Comparison of ENCODE assay signal across 7 mouse cellular contexts in the genomic region with DNA sequence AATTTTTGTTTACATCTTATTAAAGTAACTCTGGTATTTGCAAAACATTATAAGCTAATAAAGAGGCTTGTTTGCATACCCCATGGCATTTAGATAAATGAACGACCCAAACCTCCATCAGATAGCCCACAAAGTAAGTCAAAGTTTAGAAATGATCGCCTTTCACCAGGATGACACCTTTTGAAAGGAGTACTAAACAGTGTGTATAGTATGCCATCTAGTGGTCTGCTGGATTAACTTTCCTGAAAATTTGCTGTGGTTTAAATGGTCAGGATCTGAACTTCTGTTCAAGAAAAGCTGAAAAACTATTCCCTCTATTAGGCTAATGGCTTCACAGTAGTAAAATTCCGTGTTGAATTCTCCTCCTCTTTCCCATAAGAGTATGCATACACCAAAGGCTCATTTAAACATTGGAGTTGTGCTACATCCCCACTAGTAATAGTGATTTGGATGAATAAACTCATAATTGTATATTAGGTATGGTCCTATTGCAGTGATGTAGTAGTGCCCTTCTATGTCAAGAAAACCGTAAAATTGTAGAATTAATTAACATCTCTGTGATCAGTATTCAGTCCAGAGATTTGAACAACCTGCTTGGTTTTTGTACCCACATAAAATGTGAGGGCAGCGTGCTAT. TPM values are rescaled to one million over a fixed set of nuclear protein-coding genes. Genes with fewer than 3 reads are reported as not detected.
DNase-seq lines count a peak whose midpoint lies in the region; ATAC-seq and TF ChIP-seq lines count a peak whose summit lies in the region.

No protein-coding gene starts in this region.

- no peak overlapping the region for H3K27ac ChIP-seq in limb, embryonic 13.5 days
- no peak overlapping the region for H3K27ac ChIP-seq in limb, embryonic 10.5 days
- H3K27ac ChIP-seq in forebrain, embryonic 16.5 days (ENCODE audit: low read length): no peak overlapping the region
- H3K27ac ChIP-seq in neural tube, embryonic 15.5 days (replicated peaks): no peak overlapping the region

- no peak for TF ChIP-seq POLR2A in lung, adult 2 months (IDR thresholded peaks at IDR 0.05; ENCODE audit: borderline replicate concordance, extremely low read depth, low read depth, low read length)

- H3K4me3 ChIP-seq in limb, embryonic 13.5 days: no peak overlapping the region
- no peak overlapping the region for H3K4me3 ChIP-seq in limb, embryonic 10.5 days
- no peak overlapping the region for H3K4me3 ChIP-seq in forebrain, embryonic 16.5 days (replicated peaks; ENCODE audit: low read length)
- H3K4me3 ChIP-seq in neural tube, embryonic 15.5 days (replicated peaks): no peak overlapping the region
- no peak overlapping the region for H3K4me3 ChIP-seq in lung, adult 2 months (replicated peaks; ENCODE audit: extremely low read depth, low read depth, low read length)

- H3K4me1 ChIP-seq in limb, embryonic 13.5 days: no peaks in the 10 kb centered on the region
- no peaks in the 10 kb centered on the region for H3K4me1 ChIP-seq in limb, embryonic 10.5 days
- H3K4me1 ChIP-seq in forebrain, embryonic 16.5 days (replicated peaks; ENCODE audit: control insufficient read depth, insufficient read depth, low read length): no peaks in the 10 kb centered on the region
- no peaks in the 10 kb centered on the region for H3K4me1 ChIP-seq in neural tube, embryonic 15.5 days
- H3K4me1 ChIP-seq in lung, adult 2 months (ENCODE audit: control insufficient read depth, insufficient read depth, low read length): no peaks in the 10 kb centered on the region

- no peaks in the 10 kb centered on the region for H3K27me3 ChIP-seq in limb, embryonic 13.5 days
- H3K27me3 ChIP-seq in limb, embryonic 10.5 days (ENCODE audit: low read depth, poor library complexity, severe bottlenecking): no peaks in the 10 kb centered on the region
- H3K27me3 ChIP-seq in forebrain, embryonic 16.5 days (replicated peaks; ENCODE audit: control insufficient read depth, insufficient read depth, low read length): no peaks in the 10 kb centered on the region
- peaks cover 4% of the 10 kb centered on the region; the same call in 1 of the 2 replicates for H3K27me3 ChIP-seq in neural tube, embryonic 15.5 days (replicated peaks)

- 34% methylated on average over 5 of the region's 5 CpGs for WGBS in limb, embryonic 13.5 days
- 41% methylated on average over 5 of the region's 5 CpGs for WGBS in limb, embryonic 10.5 days
- 39% methylated on average over 5 of the region's 5 CpGs for WGBS in forebrain, embryonic 16.5 days
- WGBS in neural tube, embryonic 15.5 days: 33% methylated on average over 5 of the region's 5 CpGs
- 29% methylated on average over 5 of the region's 5 CpGs for WGBS in lung, adult 2 months

- H3K4me2 ChIP-seq in limb, embryonic 13.5 days (replicated peaks): no peak overlapping the region
- no peak overlapping the region for H3K4me2 ChIP-seq in forebrain, embryonic 16.5 days (ENCODE audit: low read length)
- H3K4me2 ChIP-seq in neural tube, embryonic 15.5 days: no peak overlapping the region

- H3K9ac ChIP-seq in limb, embryonic 13.5 days: no peak overlapping the region
- no peak overlapping the region for H3K9ac ChIP-seq in forebrain, embryonic 16.5 days (replicated peaks; ENCODE audit: low read depth, low read length)
- no peak overlapping the region for H3K9ac ChIP-seq in neural tube, embryonic 15.5 days (replicated peaks)

- DNase-seq in limb, embryonic 10.5 days (ENCODE audit: low spot score): no peak
- peak; percentile 61 for DNase-seq in ZHBTc4 (ENCODE audit: low read depth, low spot score)
- no peak for DNase-seq in lung, adult 2 months
- no peak for DNase-seq in c-Kit-positive CD71-positive TER-119-positive erythroid progenitor cells, embryonic 14.5 days (ENCODE audit: low spot score)

- TF ChIP-seq CTCF in lung, adult 2 months (IDR thresholded peaks at IDR 0.05; ENCODE audit: insufficient read depth, low read length): no peak

- H3K9me3 ChIP-seq in limb, embryonic 13.5 days: no peaks in the 10 kb centered on the region
- no peaks in the 10 kb centered on the region for H3K9me3 ChIP-seq in limb, embryonic 10.5 days (replicated peaks)
- no peaks in the 10 kb centered on the region for H3K9me3 ChIP-seq in forebrain, embryonic 16.5 days (ENCODE audit: control insufficient read depth, low read length)
- no peaks in the 10 kb centered on the region for H3K9me3 ChIP-seq in neural tube, embryonic 15.5 days (replicated peaks)

- 0 out of 2 replicates have a peak, but pooled peaks have one; percentile 44 for ATAC-seq in limb, embryonic 13.5 days (ENCODE audit: low FRiP score, low read depth)
- ATAC-seq in forebrain, embryonic 16.5 days: peak; percentile 86
- peak; percentile 85; the same call in 1 of the 2 replicates for ATAC-seq in neural tube, embryonic 15.5 days (ENCODE audit: low FRiP score)

- no peaks in the 10 kb centered on the region for H3K36me3 ChIP-seq in limb, embryonic 13.5 days
- no peaks in the 10 kb centered on the region for H3K36me3 ChIP-seq in limb, embryonic 10.5 days
- H3K36me3 ChIP-seq in forebrain, embryonic 16.5 days (ENCODE audit: control insufficient read depth, insufficient read depth): no peaks in the 10 kb centered on the region
- no peaks in the 10 kb centered on the region for H3K36me3 ChIP-seq in neural tube, embryonic 15.5 days

RNA-seq across cellular contexts. Expression of a gene that starts 38.9 kb away (rescaled TPM):
- not detected in 2 replicates for polyA plus RNA-seq in limb, embryonic 13.5 days (2015; fragmentation: Nextera tagmentation; extraction: Ambion mirVana)
- polyA plus RNA-seq in limb, embryonic 10.5 days (2016; fragmentation: Nextera tagmentation; extraction: Ambion mirVana): not detected in 2 replicates
- not detected in 2 replicates for polyA plus RNA-seq in forebrain, embryonic 16.5 days (2015; fragmentation: Nextera tagmentation; extraction: Ambion mirVana)
- not detected in 2 replicates for polyA plus RNA-seq in neural tube, embryonic 15.5 days (2015; fragmentation: Nextera tagmentation; extraction: Ambion mirVana)
- polyA plus RNA-seq in lung, adult 2 months (2012; rRNA removed): not detected in 2 replicates
